Mouse (Mus musculus): ENCODE data around the gene Ppp1r15a. TPM values are rescaled to one million over a fixed set of nuclear protein-coding genes. Genes with fewer than 3 reads are reported as not detected.
"Not testable (repeated sequence)": the region's sequence is repeated elsewhere in the genome, so short reads cannot be mapped to it uniquely, and the experiment has no call there.

Gene Ppp1r15a
- total RNA-seq, 2 experiments from 2014 or later: 28.0 to 48.2 TPM

DNA sequence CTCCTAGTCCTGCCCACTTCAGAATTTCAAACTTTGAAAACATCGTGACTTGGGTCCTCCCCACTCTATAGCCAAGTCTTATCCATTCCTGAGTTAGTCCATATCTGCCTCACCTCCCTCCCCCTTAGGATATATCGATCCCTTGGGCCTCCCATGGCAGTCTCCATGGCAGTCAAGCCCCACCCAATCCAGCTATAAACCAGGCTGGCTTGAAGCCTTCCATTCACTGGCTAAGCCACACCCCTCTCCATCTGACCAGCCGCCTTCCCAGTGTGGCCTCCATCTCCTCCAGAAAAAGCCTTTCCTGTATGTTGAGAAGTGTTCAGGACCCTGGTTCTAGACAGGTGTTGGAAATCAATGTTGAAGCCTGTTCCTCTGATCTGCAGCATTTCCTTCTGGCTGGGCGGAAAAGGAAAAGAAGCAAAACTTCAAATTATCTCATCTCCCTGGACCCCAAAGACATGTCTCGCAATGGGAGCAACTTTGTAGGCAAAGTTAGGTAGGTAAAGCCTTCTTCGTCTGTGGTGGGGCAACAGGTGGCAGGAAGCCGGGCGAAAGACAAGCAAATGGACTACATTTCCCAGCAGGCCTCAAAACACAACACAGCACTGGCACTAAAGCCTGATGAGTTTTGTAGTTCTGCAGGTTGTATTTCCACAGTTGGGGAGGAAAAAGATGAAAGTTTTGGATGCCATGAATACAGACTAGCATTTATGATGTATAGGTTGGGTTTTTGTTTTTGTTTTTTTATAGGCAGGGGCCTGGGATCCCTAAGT, 6.5 kb downstream of the Ppp1r15a start:
- DNase-seq: no peak

DNA sequence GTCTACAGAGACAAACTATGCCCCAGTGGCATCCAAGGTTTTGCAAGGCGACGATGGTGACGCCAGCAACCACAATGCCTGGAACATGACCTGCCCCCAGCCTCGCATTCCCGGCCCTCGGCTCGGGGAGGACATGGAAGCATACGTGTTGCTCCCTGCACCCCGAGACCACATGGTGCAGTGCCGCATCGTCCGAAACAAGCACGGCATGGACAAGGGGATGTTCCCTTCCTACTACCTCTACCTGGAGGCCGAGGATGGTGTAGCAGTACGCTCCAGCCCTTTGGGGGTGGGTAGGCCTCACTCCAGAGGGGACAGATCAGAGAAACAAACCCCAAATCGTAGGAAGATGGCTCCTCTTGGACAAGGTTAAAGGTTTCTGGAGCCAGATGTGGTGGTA, 7.5 kb downstream of the Ppp1r15a start:
- no peak for DNase-seq

DNA sequence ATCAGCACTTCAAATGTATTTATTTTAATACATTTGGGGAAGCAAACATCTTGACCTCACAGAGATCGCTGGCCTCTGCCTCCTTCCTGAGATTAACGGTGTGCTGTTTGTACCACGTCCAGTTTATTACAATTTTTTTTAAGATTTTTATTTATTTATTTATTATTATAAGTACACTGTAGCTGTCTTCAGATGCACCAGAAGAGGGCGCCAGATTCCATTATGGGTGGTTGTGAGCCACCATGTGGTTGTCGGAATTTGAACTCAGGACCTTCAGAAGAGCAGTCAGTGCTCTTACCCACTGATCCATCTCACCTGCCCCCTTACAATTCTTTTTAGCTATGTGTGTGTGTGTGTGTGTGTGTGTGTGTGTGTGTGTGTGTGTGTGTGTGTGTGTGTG, 9.2 kb downstream of the Ppp1r15a start:
- DNase-seq: not testable (repeated sequence)

DNA sequence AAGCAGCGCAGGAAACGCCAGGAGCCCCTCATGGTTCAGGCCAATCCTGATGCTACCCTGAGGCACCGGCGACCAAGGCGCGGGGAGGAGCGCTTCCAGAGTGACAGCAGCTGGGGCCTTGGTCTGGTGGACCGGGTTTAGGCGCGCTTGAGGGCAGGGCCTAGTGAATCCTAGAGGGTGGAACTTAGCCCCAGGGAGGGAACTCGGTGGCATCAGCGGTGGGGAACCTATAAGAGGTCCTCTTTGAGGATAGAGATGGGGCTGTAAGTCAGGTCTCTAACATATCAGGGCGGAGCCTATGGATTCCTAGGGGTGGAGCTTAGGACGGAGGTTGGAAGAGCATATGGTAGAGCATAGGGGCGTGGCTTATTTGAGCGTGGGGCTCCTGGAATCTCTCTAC, 10.6 kb downstream of the Ppp1r15a start:
- no peak for DNase-seq

DNA sequence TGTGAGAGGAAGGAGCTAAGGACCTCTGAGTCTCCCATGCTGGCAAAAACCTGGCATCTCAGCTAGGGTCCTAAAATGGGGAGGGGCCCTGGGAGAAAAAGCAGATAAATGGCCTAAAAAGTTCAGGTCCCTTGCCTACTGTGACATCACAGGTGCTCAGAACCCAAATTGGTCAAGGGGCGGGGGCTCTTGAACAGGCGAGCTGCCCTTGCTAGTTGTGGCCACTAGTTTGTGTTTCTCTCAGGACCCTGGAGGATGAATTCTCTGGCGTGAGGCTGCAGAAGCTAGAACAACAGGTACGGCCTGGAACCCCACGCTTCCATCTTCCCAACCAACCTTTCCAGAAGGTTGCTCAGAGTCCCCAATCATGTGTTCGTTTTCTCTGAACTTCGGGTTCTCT, 11.7 kb downstream of the Ppp1r15a start:
- no peak for DNase-seq

DNA sequence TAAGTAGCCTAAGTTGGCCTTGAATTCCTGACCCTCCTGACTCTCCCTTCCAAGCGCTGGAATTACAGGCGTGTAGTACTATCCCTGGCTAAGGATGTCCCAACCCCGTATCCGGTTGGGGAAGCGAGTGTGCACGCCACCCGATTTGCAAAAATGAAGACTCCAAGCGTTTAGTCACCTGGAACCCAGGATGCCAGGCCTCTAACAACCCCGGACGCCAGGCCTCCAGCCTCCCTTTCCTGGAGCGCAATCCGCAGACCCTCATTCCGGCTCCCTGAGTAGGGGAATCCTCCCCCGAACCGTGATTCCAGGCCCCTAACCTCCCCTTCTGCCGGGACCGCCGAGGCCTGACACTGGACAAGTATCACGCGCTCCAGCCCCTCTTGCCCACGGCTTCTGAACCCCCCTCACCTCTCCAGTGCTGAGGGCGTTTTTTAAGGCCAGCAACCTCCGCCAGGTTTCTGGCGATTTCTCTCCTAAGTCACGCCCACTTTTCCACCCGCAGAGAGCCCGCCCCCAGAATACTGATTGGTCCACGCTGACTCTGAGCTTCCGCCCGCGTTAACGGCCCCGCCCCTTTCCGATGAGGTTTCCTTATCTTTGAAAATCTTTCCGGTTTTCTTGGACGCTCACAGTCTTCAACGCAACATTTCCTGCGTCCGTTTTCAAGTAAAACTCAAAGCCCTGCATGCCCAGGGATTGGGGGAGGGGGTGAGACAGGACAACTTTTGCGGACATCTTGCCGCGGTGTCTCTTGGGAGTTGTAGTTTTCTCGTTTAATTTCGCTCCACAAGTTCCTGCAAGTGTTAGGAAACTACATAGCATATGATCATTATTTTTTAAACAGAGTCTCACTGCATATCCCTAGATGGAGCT, 15.9 kb downstream of the Ppp1r15a start, which contains the start of gene Nucb1:
Nucb1 (minus strand) TSS at position 495 of the 876 bp plus-strand sequence.
- peak; percentile 93 for DNase-seq

DNA sequence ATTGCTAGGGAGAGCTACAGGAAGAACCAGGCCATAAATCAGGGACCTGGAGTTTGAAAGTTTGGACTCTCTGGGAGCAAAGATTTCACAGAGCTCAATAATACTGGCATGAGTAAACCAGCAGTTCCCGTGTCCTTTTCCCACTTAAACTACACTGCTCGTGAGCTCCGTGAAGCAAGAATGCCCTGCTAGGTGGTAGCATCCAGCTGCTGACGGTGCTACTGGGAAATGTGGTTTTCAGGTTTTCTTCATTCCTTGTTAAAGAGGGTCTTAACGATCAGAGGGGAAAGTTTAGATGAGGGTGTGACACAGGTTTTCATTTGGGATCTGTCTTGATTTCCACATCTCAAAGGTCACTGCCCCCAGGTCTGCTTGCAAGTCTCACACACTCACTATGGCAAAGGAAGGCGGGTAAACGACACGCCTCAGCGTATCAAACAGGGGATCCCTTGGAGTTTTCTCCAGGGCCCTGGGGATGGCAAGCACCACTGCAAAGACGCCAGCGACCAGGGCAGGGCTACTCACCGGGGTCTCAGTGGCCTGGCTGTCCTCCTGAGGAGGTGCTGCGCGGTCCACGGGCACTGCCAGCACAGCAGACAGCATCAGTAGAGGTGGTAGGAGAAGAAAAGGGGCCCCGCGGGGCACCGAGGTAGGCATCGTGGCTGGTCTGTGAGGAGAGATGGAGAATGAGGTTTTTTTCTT, 16.7 kb downstream of the Ppp1r15a start:
- no peak for DNase-seq

DNA sequence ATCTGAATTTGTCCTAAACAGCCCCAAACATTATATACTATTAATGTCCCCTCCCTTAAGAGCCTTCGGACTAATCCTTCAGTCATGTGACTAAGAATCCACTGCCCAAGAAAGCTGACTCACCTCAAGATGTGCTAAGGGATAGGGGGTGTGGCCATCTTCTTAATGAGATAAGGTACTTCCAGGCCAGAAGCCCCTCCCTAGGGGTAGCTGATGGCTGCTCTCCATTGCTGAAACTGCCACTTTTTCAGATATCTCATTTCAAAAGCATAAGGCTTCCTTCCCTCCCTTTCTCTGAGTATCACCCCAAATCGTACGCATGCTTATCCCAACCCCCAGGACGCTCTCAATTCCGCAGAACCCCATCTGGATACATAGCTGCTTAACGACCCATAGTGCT, 17.5 kb downstream of the Ppp1r15a start:
- no peak for DNase-seq

DNA sequence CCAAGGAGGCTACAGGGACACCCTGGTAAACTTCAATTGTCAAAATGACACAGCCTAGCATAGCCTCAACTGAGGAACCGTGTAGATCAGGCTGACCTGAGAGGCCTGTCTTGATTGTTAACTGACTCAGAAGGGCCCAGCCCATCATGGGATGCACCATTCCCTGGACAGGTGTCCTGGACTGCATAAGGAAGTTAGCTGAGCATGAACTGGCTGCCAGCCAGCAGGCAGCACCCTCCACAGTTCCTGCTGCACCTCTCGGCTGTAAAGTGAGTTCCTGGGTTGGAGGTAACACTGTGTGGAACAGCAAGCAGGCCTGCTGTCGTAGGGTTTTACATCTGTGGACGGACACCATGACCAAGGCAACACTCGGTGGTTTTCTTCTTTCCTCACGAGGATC, 18.5 kb downstream of the Ppp1r15a start:
- no peak for DNase-seq

DNA sequence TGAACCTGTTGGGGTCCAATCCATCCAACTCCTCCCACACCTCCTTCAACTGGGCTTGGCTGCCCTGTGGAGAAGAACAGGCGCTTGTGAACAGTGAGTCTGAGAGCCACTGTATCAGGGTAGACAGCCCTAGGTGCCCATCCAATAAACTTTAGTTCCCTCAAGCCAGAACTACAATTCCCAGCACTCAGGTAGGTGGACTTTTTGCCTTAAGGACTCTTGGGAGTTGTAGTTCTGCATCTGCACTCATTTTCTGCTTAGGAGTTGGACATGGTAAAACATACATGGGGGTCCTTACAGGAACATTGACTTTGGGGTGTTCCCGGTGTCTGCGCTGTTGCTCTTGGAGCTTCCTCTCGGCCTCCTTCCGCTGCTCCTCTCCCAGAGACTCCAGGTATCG, 27.6 kb downstream of the Ppp1r15a start:
- no peak for DNase-seq

DNA sequence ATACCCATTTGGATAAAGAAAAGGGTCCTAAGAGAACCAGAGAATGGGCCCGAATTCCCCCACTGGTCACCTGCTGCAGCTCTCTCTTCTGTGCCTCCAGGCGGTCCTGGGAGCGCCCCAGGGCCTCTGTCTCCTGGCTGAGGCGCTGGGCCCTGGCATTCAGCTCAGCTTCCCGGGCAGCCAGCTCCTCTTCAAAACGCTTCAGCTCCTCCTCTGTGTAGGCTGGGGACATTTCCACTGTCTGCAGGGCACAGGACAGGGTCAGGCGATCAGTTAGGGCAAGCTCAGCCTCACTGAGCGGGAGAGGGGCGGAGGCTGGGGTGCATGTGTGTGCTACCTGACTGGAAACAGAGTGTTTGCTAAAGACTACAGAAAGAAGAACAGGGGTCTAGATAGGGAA, 31.5 kb downstream of the Ppp1r15a start:
- DNase-seq: no peak

DNA sequence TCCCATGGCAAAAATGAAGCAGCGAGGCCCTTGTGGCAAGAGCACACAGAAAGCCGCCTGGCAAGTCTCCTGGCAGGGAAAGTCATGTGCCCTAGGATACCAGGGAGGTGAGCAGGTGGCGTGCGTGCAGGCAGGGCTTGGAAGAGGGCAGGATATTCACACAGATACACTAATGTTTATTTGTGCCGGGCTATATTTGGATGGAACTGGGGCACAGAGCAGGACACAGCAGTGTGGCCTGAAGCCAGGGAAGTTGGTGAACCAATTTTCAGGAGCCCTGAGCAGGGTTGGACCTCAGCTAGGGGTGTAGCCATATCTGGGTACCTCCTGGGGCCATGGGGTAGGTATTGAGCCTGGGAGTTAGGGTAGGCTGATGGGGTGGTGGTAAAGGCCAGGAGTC, 33.1 kb downstream of the Ppp1r15a start:
- DNase-seq: peak; percentile 41

DNA sequence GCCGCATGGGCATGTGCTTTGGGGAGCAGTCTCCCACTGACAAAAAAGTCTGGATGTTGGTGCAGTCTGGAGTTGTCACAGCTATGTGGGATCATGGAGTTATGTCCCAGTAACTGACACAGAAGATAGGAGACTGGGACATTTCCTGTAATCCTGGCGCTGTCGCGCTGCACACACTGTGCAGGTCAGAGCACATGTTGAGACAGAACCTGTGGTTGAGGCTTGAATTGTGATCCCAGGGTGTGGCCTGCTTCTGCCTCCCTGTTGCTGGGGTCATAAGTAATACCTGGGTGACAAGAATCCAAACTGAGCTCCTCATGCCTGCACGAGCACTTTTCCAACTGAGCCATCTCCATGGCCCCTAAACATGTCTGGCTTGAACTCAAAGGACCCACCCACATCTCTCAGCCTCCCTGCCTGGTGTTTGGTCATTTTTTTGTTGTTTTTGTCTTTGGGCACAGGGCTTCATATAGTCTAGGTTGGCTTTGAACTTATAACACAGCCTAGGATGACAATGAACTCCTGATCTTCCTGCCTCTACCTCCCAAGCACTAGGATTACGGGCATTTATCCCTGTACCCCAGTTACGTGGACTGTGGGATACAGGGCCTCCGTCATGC, 33.7 kb downstream of the Ppp1r15a start:
- no peak for DNase-seq

DNA sequence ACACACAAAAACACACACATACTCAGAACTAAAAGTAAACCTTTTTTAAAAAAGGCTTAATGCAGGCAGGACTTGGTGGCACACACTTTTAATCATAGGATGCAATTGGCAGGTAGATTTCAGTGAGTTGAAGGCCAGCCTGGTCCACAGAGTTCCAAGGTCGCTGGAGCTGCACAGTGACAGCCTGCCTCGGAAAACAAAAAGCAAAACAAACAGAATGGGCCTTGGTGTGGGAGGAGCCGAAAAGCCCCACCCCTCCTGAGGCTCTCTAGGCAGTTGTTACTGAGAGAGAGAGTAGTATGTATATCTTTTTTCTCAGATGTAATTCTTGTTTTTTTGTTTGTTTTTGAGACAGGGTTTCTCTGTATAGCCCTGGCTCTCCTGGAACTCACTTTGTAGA, 34.8 kb downstream of the Ppp1r15a start:
- peak; percentile 71 for DNase-seq

DNA sequence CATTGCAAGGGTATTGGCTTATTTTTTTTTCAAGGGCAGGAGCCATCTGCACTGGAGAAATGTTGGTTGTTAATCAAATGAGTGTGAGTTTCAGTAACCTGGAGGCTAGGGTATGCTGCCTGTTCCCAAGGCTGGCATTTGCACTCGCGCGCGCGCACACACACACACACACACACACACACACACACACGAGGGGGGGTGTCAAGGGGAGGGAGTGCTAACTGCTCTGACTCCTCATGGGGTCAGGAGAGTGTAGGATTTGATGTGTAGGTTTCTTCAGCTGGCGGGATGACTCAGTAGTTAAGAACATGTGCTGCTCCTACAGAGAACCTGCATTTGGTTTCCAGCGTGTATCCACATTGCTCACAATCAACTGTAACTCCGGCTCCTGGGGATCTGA, 35.2 kb downstream of the Ppp1r15a start:
- peak; percentile 57 for DNase-seq

DNA sequence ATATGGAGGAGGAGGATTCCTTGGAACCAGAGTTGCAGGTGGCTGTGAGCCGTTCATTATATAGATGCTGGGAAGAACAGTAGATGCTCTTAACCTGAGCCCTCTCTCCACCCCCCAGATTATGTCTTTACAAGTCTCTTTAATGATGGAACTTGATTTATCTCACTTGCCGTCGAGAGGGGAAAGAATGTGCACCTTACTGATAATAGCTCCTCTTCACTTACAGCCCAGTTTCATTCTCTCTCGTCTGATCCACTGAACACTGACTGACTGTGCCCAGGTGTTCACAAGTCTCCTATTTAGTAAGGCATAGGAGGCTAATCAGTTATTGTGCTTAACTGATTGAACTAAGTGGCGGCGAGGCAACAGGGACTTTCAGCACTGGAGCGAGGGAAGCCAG, 36.5 kb downstream of the Ppp1r15a start:
- no peak for DNase-seq

DNA sequence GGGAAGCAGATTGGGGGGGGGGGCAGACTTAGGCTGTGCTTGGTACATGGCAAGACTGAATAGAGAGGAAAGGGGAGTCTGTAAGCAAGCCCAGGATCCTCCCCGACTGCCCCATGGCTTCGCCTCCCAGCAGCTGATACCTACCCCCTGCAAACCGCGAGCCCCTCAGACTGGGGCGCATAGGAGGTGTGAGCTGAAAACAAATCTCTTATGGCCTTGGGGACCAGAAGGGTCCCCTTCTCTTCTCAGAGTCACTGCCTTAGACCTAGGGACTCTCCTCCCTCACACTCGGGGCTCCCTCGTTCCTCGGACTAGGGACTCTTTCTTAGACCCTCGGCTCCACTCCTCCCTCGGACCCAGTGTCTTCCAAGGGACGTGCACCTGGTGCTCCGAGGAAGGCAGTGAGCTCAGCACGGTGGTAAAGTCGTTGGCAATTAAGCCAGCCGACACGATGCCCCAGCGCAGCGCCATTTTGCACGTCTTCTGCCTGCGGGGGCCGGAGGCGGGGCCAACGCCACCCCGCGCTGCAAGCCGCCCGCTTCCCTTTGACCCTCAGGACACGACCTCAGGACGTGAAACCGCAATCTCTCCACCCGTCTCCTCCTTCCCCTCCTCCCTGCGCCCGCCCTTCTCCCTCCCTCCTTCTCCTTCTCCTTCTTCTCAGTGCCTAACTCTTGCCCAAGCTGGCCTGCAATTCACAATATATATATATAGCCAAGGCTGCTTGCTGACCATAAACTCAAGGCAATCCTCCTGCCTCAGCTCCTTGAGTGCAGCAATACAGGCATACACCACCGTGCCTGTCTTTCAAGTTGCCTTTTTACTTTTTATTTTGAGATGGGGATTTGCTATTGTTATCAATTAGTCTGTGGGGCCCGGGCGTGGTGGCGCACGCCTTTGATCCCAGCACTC, 37.5 kb downstream of the Ppp1r15a start, which contains the start of gene Dhdh:
Dhdh (minus strand) TSS at position 513 of the 912 bp plus-strand sequence.
- DNase-seq: peak; percentile 88

DNA sequence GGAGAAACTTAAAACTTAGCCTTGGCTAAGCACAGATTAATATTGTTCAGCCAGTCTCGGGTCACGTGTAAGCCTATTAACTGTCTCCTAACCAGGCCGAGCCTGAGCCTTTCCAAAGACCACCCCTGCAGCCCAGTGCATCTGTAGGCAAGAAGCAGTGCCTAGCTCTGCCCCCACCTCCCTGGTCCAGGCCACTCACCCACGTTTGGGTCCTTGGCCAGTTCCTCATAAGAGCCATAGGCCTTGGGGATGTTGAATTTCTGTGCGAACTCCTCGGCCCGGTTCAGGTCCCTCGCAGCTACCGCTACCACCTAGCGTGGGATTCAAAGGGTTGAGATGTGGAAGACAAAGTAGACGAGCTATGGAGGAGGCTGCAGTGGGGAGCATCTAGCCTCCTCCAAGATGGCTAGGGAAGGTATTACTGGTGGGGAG, 38.2 kb downstream of the Ppp1r15a start:
- DNase-seq: peak; percentile 34

DNA sequence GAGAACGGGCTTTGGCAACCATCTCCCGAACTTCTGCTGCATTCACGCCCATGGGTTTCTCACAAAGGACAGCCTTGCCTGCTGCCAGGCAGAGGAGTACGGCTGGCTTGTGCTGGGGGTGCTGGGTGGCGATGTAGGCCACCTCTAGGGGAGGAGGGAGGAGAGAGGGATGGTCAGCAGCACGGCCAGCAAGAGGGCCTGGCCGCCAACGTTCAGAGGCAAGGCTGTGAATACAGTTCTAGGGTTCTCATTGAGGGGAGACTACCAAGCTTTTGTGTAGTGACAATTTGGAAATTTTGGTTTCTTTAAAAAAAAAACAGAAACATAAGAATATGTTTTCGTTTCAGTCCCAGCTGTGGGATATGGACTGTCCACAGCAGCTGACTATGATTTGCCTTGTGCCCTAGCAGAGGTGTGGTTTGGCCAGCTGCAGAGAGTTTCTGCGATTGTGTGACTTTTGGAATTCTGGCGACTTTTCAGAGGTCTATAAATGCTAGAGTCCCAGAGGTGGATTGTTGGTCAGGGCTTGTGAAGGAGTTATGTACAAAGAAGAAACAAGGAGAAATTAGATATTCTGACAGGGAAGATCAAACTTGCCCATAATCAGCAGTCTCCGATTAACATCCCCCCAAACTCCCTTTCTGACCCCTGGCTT, 39.2 kb downstream of the Ppp1r15a start, which contains the start of gene Gm45808:
Gm45808 (minus strand) TSS at position 51 of the 655 bp plus-strand sequence.
- DNase-seq: peak; percentile 44

DNA sequence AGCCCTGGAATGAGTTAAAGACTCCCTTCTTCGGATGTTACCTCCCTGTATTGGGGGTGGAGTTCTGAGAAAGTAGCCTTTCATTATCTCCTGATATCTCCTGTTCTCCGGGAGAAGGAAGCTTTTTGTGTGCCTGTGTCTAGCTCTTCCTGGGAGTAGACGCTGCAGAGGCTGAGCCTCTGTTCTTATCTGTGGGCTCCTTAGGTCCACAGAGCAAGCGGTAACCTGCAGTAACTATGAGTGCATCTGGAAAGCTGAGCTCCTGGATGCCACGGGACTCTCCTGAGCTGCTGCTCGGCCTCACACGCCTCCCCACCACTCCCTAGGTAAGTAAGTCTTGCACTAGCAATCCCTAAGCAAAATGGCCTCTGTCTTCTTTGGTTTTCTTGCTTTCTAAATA, 39.9 kb downstream of the Ppp1r15a start:
- DNase-seq: no peak
